Mouse (Mus musculus): ENCODE results near the gene Sarm1.

Sarm1 gene

DNA sequence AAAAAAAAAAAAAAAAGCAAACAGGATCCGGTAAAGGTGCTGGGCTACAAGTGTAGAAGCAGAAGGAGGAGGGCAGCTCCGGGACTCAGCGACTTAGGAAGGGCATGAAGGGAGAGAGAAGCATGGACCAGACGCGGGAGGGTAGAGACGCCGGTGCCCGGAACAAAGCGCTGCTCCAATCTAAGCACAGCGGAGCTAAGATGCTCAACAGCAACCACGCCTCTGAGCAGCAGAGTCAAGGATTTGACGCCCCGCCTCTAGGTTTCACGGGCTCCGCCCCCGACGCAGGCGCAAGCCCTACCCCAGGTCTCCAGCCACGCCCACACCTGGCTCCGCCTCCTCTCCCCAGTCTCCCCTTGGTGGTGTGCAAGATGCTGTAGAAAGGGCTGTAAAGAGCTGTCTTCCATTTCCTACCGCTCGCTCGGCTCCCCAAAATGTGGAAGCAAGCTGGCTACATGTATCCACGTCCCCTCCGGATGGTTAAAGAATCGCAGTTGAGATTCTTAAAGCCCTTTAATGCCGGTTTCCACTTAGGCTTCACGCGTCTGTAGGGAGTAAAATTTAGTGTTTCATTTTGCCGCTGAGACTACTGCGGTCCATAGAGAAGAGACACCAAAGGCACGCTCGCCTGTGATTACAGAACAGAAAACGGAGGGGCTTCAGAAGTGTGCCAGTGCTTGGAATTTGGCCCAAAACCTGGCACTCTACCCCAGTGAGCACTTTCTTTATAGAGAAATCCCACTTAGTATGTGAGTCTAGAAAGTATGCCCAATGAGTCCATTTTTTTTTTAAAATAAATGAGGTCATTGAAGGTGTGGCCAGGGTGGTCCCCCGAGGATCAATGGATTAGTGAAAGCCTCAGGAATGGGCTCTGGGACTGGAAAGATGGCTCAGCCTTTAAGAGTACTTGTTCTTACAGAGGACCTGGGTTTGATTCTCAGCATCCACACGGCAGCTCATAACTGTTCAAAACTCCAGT is at the start of gene Sarm1:
Gene Sarm1 (minus strand): TSS at position 211 of the 979 bp plus-strand sequence.
- POLR2A ChIA-PET: interaction anchor here in 3 of 4 experiments (0.7 to 4.4 kb wide), 49 partner anchors 10 to 1149 kb away, joined by 3 to 46 read pairs (median 5); partner anchors contain the start of genes Ift20 (in 3 of the 3), Poldip2 (in 3 of the 3), Tmem199 (in 3 of the 3) and Tnfaip1 (in 3 of the 3)
- CTCF ChIA-PET: interaction anchor here in 3 of 4 experiments (0.7 to 3.2 kb wide), 17 partner anchors 10 to 238 kb away, joined by 3 to 13 read pairs (median 5); partner anchors contain the start of gene Slc13a2 (in 1 of the 3)

DNA sequence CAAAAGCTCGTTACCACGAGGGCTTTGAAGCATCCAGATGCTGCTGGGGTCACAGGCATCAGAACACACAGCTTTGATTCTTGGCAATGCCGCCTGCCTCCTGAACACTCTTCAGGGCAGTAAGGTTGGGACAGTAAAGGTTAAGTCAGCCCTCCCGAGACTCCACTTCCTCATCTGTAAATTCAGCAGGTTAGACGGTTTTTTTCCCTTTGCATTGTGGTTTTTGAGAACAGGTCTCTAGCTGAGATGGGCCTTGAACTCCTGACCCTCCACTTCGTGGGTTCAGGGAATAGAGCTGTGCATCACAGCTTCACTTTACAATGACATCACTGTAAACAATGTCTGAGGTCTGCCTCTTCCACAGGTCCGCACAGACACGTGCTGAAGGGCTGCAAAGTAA is 47.6 kb upstream of the Sarm1 start:
- POLR2A ChIA-PET: interaction anchor here (0.9 to 13.7 kb wide), 19 partner anchors 7 to 380 kb away, joined by 3 to 205 read pairs (median 6); partner anchors contain the start of genes Ift20 (in 4 of the 4), Tnfaip1 (in 4 of the 4), Poldip2 (in 2 of the 4) and Tmem199 (in 2 of the 4)
- CTCF ChIA-PET: interaction anchor here in 3 of 4 experiments (0.5 to 2.5 kb wide), 14 partner anchors 9 to 567 kb away, joined by 3 to 10 read pairs (median 3); partner anchors contain the start of genes Ift20 (in 1 of the 3) and Tnfaip1 (in 1 of the 3)

DNA sequence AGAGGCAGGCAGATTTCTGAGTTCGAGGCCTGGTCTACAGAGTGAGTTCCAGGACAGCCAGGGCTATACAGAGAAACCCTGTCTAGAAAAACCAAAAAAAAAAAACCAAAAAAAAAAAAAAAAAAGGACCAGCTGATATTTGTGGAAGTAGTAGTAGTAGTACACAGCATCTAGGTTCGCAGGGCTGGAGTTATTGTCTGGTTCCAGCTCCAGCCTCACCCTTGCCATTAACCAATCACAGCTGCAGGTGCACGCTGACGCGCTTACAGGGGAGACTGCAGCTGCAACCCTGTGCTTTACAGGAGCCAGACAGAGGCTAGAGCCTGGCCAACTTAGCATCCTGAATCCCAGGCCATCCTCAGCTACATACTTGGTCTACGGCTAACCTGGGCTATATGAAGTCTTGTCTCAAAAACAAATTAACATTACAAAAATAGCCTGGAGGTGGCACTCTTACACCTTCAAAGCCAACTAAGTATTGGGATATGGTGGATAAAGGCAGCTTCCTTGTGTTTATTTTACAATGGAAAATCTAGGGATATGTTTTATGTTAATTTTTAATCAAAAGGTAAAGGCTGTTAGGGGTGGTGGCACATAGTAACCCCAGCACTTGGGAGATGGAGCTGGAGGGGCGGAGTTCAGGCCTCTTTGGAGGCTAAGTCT is 47.0 kb upstream of the Sarm1 start:
- POLR2A ChIA-PET: interaction anchor here (0.6 to 13.7 kb wide), 22 partner anchors 7 to 571 kb away, joined by 3 to 205 read pairs (median 6); partner anchors contain the start of genes Ift20 (in 4 of the 4), Tnfaip1 (in 4 of the 4), Poldip2 (in 2 of the 4) and Tmem199 (in 2 of the 4)

DNA sequence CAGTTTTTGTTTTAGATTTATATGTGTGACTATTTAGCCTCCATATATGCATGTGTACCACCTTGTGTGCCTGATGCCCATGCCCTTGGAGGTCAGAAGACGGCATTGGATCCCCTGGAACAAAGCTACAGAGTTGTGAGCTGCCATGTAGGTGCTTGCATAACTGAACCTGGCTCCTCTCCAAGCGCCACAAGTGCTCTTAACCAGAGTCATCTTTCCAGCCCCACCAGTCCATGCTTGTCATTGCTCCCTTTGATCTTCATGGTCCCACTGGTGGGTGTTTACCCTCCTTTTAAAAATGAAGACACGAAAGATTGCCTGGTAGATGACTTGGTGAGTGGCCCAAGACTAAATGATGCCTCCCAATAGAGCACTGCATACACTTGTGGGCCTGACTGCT is 42.8 kb upstream of the Sarm1 start:
- ChIA-PET CTCF (no interaction called here), POLR2A (interaction anchor here in 3 of 4 experiments (0.6 to 7.8 kb wide), 8 partner anchors 7 to 1093 kb away, joined by 3 to 205 read pairs (median 48); partner anchors contain the start of gene Tmem97 (in 3 of the 3))

More for the DNA sequence above, 47.0 kb upstream of the Sarm1 start:
- CTCF ChIA-PET: interaction anchor here in 3 of 4 experiments (0.6 to 2.5 kb wide), 14 partner anchors 8 to 567 kb away, joined by 3 to 10 read pairs (median 3); partner anchors contain the start of genes Ift20 (in 1 of the 3), Nos2 (in 1 of the 3) and Tnfaip1 (in 1 of the 3)

DNA sequence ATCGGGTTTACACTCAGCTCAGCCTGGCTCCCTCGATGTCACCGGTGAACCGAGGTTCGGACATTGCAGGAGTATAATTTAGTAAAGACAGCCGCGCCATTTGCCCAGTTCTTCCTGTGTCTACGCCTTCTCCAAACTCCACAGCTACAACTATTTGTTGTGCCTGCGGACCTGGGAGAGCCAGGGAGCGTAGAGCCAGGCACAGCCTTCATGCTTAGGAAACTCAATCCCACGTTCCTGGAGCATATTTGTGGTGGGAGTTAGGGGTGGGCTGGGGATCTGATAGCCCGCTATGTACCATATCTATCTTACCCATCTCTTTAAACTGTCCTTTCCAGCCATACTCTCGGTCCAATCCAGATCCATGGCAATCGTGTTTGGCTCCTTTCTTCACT is 39.1 kb upstream of the Sarm1 start:
- POLR2A ChIA-PET: interaction anchor here in 3 of 4 experiments (0.6 to 7.8 kb wide), 55 partner anchors 8 to 803 kb away, joined by 3 to 205 read pairs (median 6); partner anchors contain the start of genes Poldip2 (in 3 of the 3), Tmem199 (in 3 of the 3), Tmem97 (in 3 of the 3) and Ccnq (in 2 of the 3)
- CTCF ChIA-PET: interaction anchor here in 3 of 4 experiments (0.6 to 2.3 kb wide), 9 partner anchors 8 to 1516 kb away, joined by 3 to 12 read pairs (median 4); no protein-coding TSS in a partner anchor

DNA sequence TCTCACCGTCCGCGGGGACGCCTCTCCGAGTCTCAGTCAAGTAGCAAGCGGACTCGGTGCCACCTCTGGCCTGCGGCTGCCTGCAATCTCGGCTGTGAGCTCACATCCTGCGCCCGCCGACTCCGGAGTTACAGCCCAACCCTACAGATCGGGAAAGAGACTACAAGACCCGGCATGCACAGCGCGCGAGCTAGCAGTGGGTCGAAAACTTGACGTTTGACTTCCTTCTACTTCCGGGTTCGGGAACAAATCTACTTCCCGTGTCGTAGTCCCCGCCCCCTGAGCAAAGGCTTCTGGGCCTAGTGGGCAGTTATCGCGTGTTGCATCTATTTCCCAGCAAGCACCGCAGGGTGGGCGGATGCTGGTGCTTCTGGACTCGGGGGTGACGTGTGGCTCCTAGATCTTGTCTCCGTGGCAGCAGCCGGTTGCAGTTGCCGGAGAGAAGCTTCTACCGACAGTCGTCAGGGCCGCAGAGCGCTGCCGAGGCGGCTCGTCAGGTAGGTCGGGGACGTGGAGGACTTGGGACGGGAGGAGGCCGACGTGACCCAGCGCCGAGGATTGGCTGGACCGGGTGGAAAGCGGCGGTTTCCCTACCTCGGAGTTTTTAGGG is 38.6 kb upstream of the Sarm1 start, which contains the start of the genes Tnfaip1 and Ift20:
Gene Tnfaip1 (minus strand): TSS at position 253 of the 610 bp plus-strand sequence.
Gene Ift20 (plus strand): TSS at position 282 of the 610 bp plus-strand sequence.
- ChIA-PET POLR2A (interaction anchor here (0.6 to 7.8 kb wide), 67 partner anchors 9 to 1124 kb away, joined by 3 to 205 read pairs (median 4); partner anchors contain the start of genes Poldip2 (in 3 of the 4), Sarm1 (in 3 of the 4), Tmem199 (in 3 of the 4) and Tmem97 (in 3 of the 4)), CTCF (interaction anchor here (0.6 to 2.3 kb wide), 11 partner anchors 9 to 1516 kb away, joined by 3 to 12 read pairs (median 5); no protein-coding TSS in a partner anchor)

DNA sequence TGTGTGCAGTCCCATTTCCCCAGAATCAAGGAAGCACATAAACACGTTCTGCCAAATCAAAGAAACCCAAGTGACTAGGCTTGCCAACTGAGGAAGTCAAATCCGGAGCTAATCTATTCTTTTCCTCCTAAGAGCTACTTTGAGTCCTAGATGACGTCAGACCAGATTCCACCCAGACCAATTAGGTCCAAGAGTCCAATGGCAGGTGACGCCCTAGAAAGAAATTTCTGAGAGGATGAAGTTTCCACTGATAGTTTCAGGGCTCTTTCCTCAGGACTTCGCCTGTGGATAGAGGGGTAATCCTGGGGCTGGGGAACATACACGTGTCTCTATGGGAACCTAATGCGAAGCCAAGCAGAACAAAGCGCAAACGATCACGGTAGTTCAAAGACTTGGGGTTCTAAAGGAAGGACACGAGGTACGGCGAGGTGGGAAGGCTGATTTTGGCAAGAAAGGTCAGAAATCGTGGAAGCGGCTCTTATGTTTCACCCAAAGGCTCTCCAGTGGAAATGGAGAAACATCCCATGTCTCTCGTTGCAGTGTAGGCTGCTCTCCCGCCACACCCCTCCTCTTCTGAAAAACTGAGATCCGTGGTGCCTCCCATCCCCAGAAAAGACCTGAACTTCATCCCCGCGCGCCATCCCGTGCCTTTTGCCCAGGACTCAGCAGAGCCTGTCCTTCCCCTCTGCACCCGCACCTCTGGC is 38.0 kb upstream of the Sarm1 start:
- POLR2A ChIA-PET: interaction anchor here (0.6 to 7.8 kb wide), 69 partner anchors 9 to 1125 kb away, joined by 3 to 205 read pairs (median 4); partner anchors contain the start of genes Poldip2 (in 3 of the 4), Sarm1 (in 3 of the 4), Tmem199 (in 3 of the 4) and Tmem97 (in 3 of the 4)
- CTCF ChIA-PET: interaction anchor here in 2 of 4 experiments (0.7 to 2.3 kb wide), 13 partner anchors 10 to 812 kb away, joined by 3 to 12 read pairs (median 4); no protein-coding TSS in a partner anchor

DNA sequence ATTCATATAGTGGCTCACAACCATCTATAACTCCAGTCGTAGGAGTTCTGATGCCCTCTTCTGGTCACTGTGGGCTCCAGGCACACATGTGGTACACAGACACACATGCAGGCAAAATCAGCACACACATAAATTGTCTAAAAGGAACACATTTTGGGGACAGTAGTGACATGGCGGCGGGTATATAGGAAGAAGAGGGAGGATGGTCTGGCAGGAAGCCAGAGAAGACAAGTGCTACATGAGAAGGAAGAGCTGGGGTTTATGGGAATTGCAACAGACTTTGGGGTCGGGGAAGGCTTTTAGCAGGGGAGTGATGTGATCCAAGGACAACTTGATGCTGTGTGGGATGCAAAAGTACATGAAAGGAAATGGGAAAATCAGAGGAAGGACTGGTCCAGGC is 37.0 kb upstream of the Sarm1 start:
- POLR2A ChIA-PET: interaction anchor here (0.7 to 7.8 kb wide), 12 partner anchors 8 to 206 kb away, joined by 3 to 205 read pairs (median 17); partner anchors contain the start of genes Tmem97 (in 3 of the 4), Poldip2 (in 2 of the 4) and Tmem199 (in 2 of the 4)
- CTCF ChIA-PET: interaction anchor here in 2 of 4 experiments (0.7 to 2.3 kb wide), 6 partner anchors 8 to 813 kb away, joined by 3 to 12 read pairs (median 6); no protein-coding TSS in a partner anchor

DNA sequence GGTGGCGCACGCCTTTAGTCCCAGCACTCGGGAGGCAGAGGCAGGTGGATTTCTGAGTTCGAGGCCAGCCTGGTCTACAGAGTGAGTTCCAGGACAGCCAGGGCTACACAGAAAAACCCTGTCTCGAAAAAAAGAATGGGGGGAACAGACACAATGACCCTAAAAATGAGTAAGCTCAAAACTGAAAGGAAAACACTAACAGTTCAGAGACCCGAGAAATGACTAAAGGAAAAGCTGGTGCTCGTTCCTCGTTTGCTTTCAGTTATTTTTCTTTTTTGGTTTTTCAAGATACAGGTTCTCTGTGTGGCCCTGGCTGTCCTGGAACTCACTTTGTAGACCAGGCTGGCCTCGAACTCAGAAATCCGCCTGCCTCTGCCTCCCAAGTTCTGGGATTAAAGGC is 34.0 kb upstream of the Sarm1 start:
- POLR2A ChIA-PET: interaction anchor here in 2 of 4 experiments (0.8 to 1.8 kb wide), 4 partner anchors 10 to 20 kb away, joined by 3 to 7 read pairs (median 4); partner anchors contain the start of genes Poldip2 (in 2 of the 2) and Tmem199 (in 2 of the 2)
- CTCF ChIA-PET: interaction anchor here in 2 of 4 experiments (0.6 to 0.9 kb wide), 2 partner anchors 77 to 293 kb away, joined by 3 read pairs; no protein-coding TSS in a partner anchor

DNA sequence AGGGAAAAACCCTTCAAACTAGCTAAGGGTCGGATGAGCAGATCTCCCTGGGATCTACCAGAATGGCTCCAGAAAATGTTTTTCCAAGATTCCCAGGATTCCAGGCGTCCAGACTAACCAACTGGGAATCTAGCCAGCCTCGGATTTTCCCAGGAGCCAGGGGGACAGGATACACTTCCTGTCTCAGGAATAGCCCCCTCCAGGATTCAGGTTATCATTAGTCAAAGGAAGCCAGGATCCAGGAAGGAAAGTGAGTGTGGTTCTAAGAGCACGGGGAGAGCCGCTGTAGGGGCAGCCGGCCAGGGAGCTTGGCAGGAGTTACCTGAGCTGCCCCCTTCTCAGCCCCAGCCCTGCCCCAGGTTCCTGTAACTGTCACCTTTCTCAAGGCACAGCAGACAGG is 33.5 kb upstream of the Sarm1 start:
- ChIA-PET POLR2A (interaction anchor here (0.6 to 1.8 kb wide), 7 partner anchors 8 to 19 kb away, joined by 3 to 7 read pairs (median 3); partner anchors contain the start of genes Poldip2 (in 2 of the 4) and Tmem199 (in 2 of the 4)), CTCF (interaction anchor here in 1 of 4 experiments (0.9 kb wide), 1 partner anchor 294 kb away, joined by 3 read pairs; no protein-coding TSS in a partner anchor)

DNA sequence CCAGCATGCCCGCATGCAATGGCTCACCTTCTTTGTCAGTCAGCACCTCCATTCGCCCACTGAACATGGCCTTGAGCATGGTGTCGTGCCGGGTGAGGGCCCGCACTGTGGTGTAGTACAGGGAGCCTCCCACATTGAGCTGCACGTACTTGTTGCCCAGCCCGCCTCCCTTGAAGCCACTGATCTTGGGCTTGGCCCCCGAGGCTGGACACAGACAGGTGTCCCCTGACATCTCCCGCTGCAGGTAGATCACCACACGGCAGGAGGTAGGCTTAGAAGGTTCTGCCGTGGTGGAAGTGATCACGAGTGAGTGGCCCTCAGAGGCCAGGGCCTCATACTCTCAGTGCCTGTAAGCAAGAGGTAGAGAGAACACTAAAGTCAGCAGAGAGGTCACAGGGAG is 32.4 kb upstream of the Sarm1 start:
- ChIA-PET CTCF (interaction anchor here in 1 of 4 experiments (0.6 kb wide), 1 partner anchor 891 kb away, joined by 5 read pairs; no protein-coding TSS in a partner anchor), POLR2A (interaction anchor here in 2 of 4 experiments (0.6 to 1.8 kb wide), 7 partner anchors 8 to 20 kb away, joined by 3 to 7 read pairs (median 3); partner anchors contain the start of genes Poldip2 (in 2 of the 2) and Tmem199 (in 2 of the 2))

DNA sequence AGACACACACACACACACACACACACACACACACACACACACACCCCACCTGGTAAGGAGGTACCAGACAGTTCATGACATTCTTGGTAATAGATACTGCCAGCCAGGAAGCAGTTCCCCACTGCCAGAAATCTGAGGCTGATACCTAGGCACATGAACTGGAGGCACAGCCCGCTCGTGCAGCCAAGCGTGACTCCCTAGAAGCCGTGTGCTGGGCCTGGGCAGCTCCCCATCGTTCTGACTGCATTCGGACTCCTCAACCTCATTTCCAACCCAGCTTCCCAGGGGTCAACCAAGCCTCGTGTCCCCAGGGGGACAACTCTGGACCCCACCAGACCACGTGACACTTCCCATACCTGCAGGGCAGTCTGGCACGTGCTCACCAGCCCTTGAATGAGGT is 31.2 kb upstream of the Sarm1 start:
- CTCF ChIA-PET: interaction anchor here in 1 of 4 experiments (1.2 kb wide), 1 partner anchor 13 kb away, joined by 3 read pairs; no protein-coding TSS in a partner anchor
- POLR2A ChIA-PET: interaction anchor here in 2 of 4 experiments (0.5 to 9.4 kb wide), 9 partner anchors 9 to 274 kb away, joined by 3 to 107 read pairs (median 6); partner anchors contain the start of genes Ift20 (in 2 of the 2), Poldip2 (in 2 of the 2), Tmem199 (in 2 of the 2) and Tnfaip1 (in 2 of the 2)

DNA sequence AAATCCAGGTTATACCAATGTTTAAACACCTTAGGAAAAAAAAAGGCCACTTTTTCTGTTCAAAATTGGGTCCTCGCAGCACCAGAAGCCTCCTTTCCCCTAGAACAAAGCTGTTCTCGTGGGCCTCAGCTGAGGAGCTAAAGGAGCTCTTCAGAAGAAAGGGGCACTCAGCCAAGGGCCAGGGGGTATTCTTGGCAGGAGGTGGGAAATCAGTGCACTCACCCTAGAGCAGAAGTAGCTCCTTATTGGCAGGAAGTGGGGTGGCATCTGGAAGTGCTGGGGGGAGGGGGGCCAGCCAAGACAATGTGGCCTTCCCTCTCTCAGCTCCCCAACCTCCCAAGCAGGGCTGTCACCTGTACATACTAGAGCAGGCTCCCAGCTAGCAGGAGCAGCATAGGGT is 27.3 kb upstream of the Sarm1 start:
- ChIA-PET POLR2A (interaction anchor here (0.6 to 9.4 kb wide), 18 partner anchors 8 to 41 kb away, joined by 3 to 107 read pairs (median 5); partner anchors contain the start of genes Ift20 (in 3 of the 4), Poldip2 (in 3 of the 4), Tmem199 (in 3 of the 4) and Tnfaip1 (in 3 of the 4)), CTCF (interaction anchor here in 3 of 4 experiments (0.5 to 1.6 kb wide), 6 partner anchors 9 to 396 kb away, joined by 3 to 7 read pairs (median 4); partner anchors contain the start of gene Nos2 (in 1 of the 3))

DNA sequence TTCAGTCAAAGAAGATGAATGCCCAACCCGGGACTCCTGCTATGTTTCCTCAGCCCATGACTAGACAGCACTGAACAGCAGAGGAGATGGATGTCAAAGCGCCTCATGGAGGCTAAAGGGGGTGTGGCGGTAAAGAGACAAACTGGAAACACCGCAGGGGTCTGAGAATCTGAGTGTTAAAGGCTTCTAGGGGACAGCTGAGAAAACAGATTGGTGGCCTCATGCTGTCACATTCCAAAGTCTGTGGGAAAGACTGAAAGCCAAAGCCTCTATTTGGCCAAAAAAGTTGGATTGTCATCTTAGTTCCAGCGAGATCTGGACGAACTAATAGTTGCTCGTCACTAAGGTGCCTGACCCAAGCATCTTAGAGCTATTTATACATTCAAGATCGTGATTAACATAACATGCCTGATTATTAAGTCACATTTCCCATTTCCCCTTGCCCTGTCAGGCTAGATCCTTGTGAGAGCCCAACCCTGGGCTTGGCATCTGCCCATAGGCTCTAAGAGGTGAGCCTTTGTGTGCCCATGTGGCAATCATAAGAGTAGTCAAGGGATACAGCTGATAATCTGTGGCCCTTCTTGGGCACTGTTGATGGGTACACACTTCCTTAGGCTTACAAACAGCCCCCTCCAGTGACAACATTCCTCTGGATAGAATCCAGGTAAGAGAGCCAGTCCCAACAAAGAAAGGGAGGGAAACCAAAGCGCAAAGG is 25.8 kb upstream of the Sarm1 start:
- CTCF ChIA-PET: interaction anchor here in 2 of 4 experiments (0.6 to 2.5 kb wide), 2 partner anchors 12 to 42 kb away, joined by 3 to 8 read pairs; partner anchors contain the start of genes Ift20 (in 1 of the 2) and Tnfaip1 (in 1 of the 2)
- POLR2A ChIA-PET: interaction anchor here (0.5 to 9.4 kb wide), 15 partner anchors 7 to 81 kb away, joined by 3 to 107 read pairs (median 8); partner anchors contain the start of genes Ift20 (in 2 of the 4), Poldip2 (in 2 of the 4), Tmem199 (in 2 of the 4) and Tnfaip1 (in 2 of the 4)
